ENCODE assay signal across 8 mouse cellular contexts in genomic region chr3:142560296-142560948, GRCm38 (mm10). TPM values are rescaled to one million over a fixed set of nuclear protein-coding genes. Genes with fewer than 3 reads are reported as not detected.
DNase-seq lines count a peak whose midpoint lies in the region; ATAC-seq and TF ChIP-seq lines count a peak whose summit lies in the region.

No protein-coding gene starts in this region.

- peak overlapping the region; percentile 44; the same call in 1 of the 2 replicates for H3K9ac ChIP-seq in heart, embryonic 11.5 days (ENCODE audit: low read depth, low read length)
- peak overlapping the region; percentile 21; the same call in 1 of the 2 replicates for H3K9ac ChIP-seq in kidney, embryonic 15.5 days

- H3K4me2 ChIP-seq in heart, embryonic 11.5 days, result peak overlapping the region; percentile 52
- peak overlapping the region; percentile 68 for H3K4me2 ChIP-seq in kidney, embryonic 15.5 days

- peak; percentile 96 for TF ChIP-seq CTCF in brain, embryonic 14.5 days (IDR thresholded peaks at IDR 0.05; ENCODE audit: borderline replicate concordance, extremely low read depth, insufficient read depth, insufficient read length)

- H3K4me3 ChIP-seq in heart, embryonic 11.5 days (ENCODE audit: low read depth, low read length), result peak overlapping the region; percentile 29
- H3K4me3 ChIP-seq in kidney, embryonic 15.5 days (replicated peaks), result peak overlapping the region; percentile 49

- no peak overlapping the region for H3K27ac ChIP-seq in heart, embryonic 11.5 days (ENCODE audit: low read depth, low read length)
- 0 out of 2 replicates have a peak overlapping the region, but pooled peaks have one; percentile 32 for H3K27ac ChIP-seq in kidney, embryonic 15.5 days

- WGBS in heart, embryonic 11.5 days (ENCODE audit: insufficient replicate concordance), result 11% methylated on average over 12 of the region's 12 CpGs
- WGBS in kidney, embryonic 15.5 days, result 9% methylated on average over 12 of the region's 12 CpGs

- ATAC-seq in erythroblast, adult 5-6 weeks (replicated peaks; ENCODE audit: low FRiP score, poor library complexity, severe bottlenecking), result peak; percentile 92
- ATAC-seq in heart, embryonic 11.5 days (replicated peaks; ENCODE audit: insufficient number of reproducible peaks, low FRiP score, low TSS enrichment), result no peak; the same call in 1 of the 2 replicates
- peak; percentile 93 for ATAC-seq in kidney, embryonic 15.5 days (replicated peaks; ENCODE audit: low FRiP score)

- no peaks in the 10 kb centered on the region for H3K9me3 ChIP-seq in heart, embryonic 11.5 days (replicated peaks; ENCODE audit: control insufficient read depth, low read length)
- no peaks in the 10 kb centered on the region for H3K9me3 ChIP-seq in kidney, embryonic 15.5 days (replicated peaks)

- H3K27me3 ChIP-seq in heart, embryonic 11.5 days (ENCODE audit: control insufficient read depth, insufficient read depth, low read length), result no peaks in the 10 kb centered on the region
- H3K27me3 ChIP-seq in kidney, embryonic 15.5 days, result no peaks in the 10 kb centered on the region

- peak; percentile 88 for DNase-seq in CD4-positive helper T cell, adult 2 months (ENCODE audit: low read depth, low spot score)
- peak; percentile 89 for DNase-seq in brain, embryonic 14.5 days (ENCODE audit: low read depth)
- peak; percentile 77 for DNase-seq in liver
- DNase-seq in monocyte, adult 2 months (ENCODE audit: low read depth in 1 of 2, low spot score in 2 of 2), result peak; percentile 48 to 71
- DNase-seq in spleen, postnatal 36 days (ENCODE audit: low spot score in 2 of 2), result peak; percentile 83 to 89

- no peaks in the 10 kb centered on the region for H3K36me3 ChIP-seq in heart, embryonic 11.5 days (ENCODE audit: control insufficient read depth, insufficient read depth, low read length)
- H3K36me3 ChIP-seq in kidney, embryonic 15.5 days, result no peaks in the 10 kb centered on the region

- TF ChIP-seq POLR2A in brain, embryonic 14.5 days (IDR thresholded peaks at IDR 0.05; ENCODE audit: borderline replicate concordance, extremely low read depth, insufficient read depth, insufficient read length, poor library complexity, severe bottlenecking), result no peak

- no peaks in the 10 kb centered on the region for H3K4me1 ChIP-seq in heart, embryonic 11.5 days (ENCODE audit: control insufficient read depth, insufficient read depth, low read length)
- peaks cover 8% of the 10 kb centered on the region; the same call in 1 of the 2 replicates for H3K4me1 ChIP-seq in kidney, embryonic 15.5 days

RNA-seq across cellular contexts. Expression of gene Gbp3, which starts 0.6 kb away (rescaled TPM):
- polyA plus RNA-seq in brain, embryonic 14.5 days (2012; rRNA removed), result 0.62 and 1.1 TPM in 2 replicates
- 0.42 and 6.0 TPM in 2 replicates for total RNA-seq in erythroblast, adult 5-6 weeks (2015; ENCODE audit: low replicate concordance)
- total RNA-seq in erythroblast, adult 5-6 weeks (2017; ENCODE audit: low replicate concordance), result 2.2 and 10.2 TPM in 2 replicates
- polyA plus RNA-seq in heart, embryonic 11.5 days (2014; fragmentation: Nextera tagmentation; extraction: Ambion mirVana), result 0.65 and 0.79 TPM in 2 replicates
- polyA plus RNA-seq in kidney, embryonic 15.5 days (2015; fragmentation: Nextera tagmentation; extraction: Ambion mirVana), result 1.5 and 1.6 TPM in 2 replicates

RNA-seq across cellular contexts. Expression of gene Gbp7, which starts 30.3 kb away (rescaled TPM):
- 0.30 and 0.62 TPM in 2 replicates for polyA plus RNA-seq in brain, embryonic 14.5 days (2012; rRNA removed)
- total RNA-seq in erythroblast, adult 5-6 weeks (2015; ENCODE audit: low replicate concordance), result 12.1 and 18.2 TPM in 2 replicates
- 10.6 and 13.0 TPM in 2 replicates for total RNA-seq in erythroblast, adult 5-6 weeks (2017; ENCODE audit: low replicate concordance)
- 0.94 and 1.1 TPM in 2 replicates for polyA plus RNA-seq in heart, embryonic 11.5 days (2014; fragmentation: Nextera tagmentation; extraction: Ambion mirVana)
- 2.6 and 3.3 TPM in 2 replicates for polyA plus RNA-seq in kidney, embryonic 15.5 days (2015; fragmentation: Nextera tagmentation; extraction: Ambion mirVana)

RNA-seq across cellular contexts. Expression of gene Gbp2b, which starts 34.2 kb away (rescaled TPM):
- polyA plus RNA-seq in brain, embryonic 14.5 days (2012; rRNA removed), result not detected in 2 replicates
- not detected in 2 replicates for total RNA-seq in erythroblast, adult 5-6 weeks (2015; ENCODE audit: low replicate concordance)
- total RNA-seq in erythroblast, adult 5-6 weeks (2017; ENCODE audit: low replicate concordance), result 0.60 TPM in 1 of 2 replicates, not detected in the other
- polyA plus RNA-seq in heart, embryonic 11.5 days (2014; fragmentation: Nextera tagmentation; extraction: Ambion mirVana), result not detected in 2 replicates
- 0.05 TPM in 1 of 2 replicates, not detected in the other for polyA plus RNA-seq in kidney, embryonic 15.5 days (2015; fragmentation: Nextera tagmentation; extraction: Ambion mirVana)

RNA-seq across cellular contexts. Expression of gene Gbp2, which starts 60.0 kb away (rescaled TPM):
- 0.25 and 0.75 TPM in 2 replicates for polyA plus RNA-seq in brain, embryonic 14.5 days (2012; rRNA removed)
- total RNA-seq in erythroblast, adult 5-6 weeks (2015; ENCODE audit: low replicate concordance), result 2.7 and 3.1 TPM in 2 replicates
- 2.2 and 4.3 TPM in 2 replicates for total RNA-seq in erythroblast, adult 5-6 weeks (2017; ENCODE audit: low replicate concordance)
- 0.97 and 1.1 TPM in 2 replicates for polyA plus RNA-seq in heart, embryonic 11.5 days (2014; fragmentation: Nextera tagmentation; extraction: Ambion mirVana)
- polyA plus RNA-seq in kidney, embryonic 15.5 days (2015; fragmentation: Nextera tagmentation; extraction: Ambion mirVana), result 0.95 and 1.7 TPM in 2 replicates
